Mouse (Mus musculus): ENCODE measurements around the gene Tbrg4.
"Not testable (repeated sequence)": the region's sequence is repeated elsewhere in the genome, so short reads cannot be mapped to it uniquely, and the experiment has no call there.

Gene Tbrg4

DNA sequence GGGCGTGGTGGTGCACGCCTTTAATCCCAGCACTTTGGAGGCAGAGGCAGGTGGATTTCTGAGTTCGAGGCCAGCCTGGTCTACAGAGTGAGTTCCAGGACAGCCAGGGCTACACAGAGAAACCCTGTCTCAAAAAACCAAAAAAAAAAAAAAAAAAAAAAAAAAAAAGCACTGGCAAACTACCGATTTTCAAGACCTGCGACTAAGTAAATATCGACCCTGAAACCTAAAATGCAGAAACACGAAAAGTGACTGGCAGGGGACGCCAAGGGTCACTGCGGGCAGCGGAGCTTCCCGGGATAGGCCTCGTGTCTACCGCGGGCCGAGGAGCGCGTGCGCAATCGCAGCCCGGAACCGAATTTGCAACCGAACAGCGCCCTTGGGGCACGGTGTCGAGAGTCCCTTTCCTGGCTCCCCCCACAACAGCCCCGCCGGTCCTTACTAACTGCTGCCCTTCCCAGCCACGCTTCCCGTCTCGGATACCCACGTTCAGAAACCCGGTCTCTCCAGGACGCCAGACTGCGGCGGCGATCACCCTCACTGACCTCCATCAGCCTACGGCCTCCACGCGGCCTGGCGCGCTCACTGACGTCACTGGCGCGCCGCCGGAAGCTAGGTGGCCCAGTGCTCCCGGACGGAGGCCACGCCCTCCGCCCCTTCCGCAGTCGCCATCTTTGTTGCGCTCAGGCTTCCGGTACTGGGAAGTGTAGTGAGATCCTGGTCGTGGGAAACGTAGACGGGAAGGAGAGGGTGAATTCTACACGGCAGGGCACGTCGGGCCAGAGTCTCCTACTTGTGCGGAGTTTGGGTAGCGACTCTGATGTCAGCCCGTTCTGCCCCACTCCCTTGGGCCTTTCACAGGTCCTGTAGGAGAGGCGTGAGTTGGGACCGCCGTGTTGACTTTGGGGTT lies at the start of gene Tbrg4:
Gene Tbrg4, minus strand, starts transcription at position 590 of the 910 bp plus-strand sequence.
- peak; percentile 94 for DNase-seq

DNA sequence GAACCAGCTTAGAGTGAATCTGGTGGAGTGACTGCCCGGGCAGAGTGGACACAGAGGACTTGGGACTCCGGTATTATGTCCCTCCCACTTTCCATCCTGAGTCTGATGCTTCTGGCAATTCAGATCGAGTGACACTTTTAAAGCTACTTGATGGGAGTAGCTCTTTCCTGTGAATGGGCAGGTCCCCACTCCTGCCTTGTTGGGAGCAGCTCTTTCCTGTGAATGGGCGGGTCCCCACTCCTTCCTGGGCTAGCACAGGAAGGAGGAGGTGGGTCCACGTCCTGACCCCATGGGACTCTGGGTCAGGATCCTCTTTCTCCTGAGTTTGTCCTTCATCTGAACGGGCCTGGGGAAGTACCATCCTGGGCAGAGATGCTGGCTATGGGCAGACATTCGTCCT lies 49.5 kb upstream of the Tbrg4 start:
- no peak for DNase-seq

DNA sequence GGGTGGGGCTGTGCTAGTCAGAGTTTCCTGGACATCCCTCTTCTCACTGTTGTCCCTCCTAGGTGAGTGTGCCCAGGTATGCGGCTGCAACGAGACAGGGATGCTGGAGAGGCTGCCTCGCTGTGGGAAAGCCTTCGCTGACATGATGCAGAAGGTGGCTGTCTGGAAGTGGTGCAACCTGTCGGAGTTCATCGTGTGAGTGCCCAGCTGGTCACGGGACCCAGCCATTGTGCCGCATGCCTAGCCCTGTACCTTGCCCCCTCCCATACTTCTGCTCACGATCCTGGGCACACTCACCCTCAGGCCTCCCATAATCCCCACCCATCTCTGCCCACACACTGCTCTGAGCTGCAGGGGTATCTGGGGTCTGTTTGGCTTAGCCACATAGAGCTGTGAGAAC lies 48.8 kb upstream of the Tbrg4 start:
- DNase-seq, result no peak

DNA sequence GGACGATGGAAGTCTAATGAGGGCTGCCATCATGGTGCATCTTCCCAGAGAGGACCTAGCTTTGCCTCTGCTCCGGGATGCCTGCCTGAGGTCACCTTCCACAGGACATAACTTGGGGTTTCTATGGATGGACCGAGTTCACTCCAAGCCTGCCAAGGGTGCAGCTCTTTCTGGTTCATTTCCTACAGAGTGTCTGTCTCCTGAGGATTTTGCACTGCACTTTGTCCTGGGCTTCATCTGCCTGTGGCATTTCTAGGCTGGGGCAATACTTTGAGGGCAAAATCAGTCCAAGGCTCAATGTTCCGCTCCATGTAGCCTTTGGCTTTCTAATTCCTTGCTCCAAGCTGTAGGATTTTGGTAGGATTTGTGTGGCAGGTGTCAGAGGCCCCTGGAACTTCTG lies 45.0 kb upstream of the Tbrg4 start:
- no peak for DNase-seq

DNA sequence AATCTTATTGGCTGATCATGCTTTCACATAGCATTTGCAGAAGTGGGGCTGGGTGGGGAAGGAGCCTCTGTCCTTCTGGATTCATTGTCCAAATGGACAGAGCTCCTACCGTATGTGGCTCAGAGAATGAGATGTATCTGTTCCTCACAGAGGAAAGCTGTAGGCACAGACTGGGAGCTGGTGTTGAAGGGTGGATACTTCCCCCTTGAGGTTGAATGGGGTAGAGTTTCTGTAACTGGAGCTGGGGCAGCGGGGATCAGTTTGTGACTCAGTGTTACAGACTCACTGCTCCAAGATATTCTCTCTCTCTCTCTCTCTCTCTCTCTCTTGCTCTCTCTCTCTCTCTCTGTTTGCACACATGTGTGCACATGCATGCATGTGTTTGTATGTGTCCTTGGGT lies 44.2 kb upstream of the Tbrg4 start:
- no peak for DNase-seq

DNA sequence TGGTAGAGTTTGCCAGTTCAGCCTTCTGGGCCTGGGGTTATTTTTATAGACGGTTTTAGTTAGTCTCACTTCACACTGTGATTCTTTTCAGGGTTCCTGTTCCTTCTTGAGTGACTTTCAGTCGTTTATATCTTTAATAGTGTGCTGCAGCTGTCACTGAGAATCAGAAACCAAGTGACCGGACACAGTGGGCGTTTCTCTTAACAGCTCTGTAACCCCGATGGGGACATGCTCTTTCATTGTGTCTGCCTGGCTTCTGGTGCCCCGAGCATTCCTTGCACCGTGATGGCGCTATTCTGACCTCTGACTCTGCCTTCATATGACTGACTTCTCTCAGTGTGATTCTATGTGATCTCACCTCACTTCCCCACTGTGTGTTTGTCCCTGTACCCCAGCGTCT lies 43.2 kb upstream of the Tbrg4 start:
- DNase-seq, result no peak

DNA sequence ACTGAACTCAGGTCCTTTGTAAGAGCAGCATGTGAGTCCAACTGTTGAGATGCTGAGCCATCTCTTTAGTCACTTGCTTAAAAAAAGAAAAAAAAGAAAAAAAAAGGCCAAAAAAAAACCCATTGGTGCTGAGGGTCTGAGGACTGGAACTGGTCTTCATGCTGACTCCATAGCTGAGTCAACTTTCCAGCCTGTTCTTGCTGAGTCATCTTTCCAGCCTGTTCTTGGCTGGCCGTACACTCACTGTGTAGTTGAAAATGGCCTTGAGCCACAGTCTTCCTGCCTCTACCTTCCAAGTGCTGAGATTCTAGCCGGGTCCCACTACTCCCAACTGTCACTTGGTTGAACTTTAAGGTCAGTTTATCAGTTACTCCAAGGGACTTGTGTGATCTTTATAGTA lies 40.8 kb upstream of the Tbrg4 start:
- no peak for DNase-seq

DNA sequence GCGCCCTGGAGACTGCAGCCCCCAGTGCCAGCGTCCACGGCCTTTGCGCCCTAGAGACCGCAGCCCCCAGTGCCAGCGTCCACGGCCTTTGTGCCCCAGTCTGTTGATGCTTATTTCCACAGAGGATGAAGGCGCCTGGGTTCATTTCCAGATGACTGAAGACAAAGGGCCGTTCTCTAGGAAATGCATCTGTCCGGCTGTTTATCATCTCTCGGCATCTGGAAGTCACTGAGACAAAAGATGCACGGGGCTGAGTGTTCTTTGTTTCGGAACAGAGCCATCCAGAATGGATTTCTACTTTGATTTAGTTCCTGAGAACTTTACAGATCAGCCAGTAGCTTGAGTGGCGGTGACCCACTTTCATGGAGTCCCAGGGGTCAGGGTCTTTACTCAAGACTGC lies 35.3 kb upstream of the Tbrg4 start:
- no peak for DNase-seq

DNA sequence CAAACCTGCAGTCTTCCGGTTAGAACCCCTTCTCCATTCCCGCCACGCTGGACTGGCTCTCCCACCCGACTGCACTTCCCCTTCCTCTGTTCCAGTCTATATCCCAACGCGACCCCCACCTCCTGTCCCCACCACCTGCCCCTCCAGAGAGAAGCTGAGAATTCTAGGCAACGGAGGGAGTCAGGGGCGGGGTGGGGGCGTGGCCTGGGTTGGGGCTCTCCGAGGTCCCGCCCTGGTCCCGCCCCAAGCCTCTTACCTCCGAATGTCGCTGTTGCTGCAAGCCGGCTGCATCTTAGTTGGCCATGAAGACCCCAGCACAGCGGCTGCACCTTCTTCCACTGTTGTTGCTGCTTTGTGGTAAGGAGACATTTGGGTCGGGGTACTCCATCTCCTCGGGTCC lies 32.4 kb upstream of the Tbrg4 start, which contains the start of gene Ramp3:
Gene Ramp3, plus strand, starts transcription at position 251 of the 400 bp plus-strand sequence.
- DNase-seq, result peak; percentile 24

DNA sequence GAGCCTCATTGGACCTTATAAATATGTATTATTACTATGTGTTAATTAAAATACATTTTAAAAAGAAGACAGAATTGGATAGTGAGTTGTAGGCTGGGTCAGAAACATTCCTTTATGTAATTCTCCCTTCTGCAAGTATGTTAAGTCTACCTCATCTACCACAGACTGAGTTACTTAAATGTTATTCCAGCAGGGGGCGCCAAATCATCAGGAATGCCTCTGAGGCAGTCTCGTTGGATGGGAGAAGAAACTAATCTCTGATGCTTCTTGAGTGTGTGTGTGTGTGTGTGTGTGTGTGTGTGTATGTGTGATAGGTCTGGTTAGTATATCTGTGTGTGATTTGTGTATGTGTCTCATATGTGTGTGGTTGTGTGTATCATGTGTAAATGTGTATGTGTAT lies 29.0 kb upstream of the Tbrg4 start:
- DNase-seq, result peak; percentile 73

DNA sequence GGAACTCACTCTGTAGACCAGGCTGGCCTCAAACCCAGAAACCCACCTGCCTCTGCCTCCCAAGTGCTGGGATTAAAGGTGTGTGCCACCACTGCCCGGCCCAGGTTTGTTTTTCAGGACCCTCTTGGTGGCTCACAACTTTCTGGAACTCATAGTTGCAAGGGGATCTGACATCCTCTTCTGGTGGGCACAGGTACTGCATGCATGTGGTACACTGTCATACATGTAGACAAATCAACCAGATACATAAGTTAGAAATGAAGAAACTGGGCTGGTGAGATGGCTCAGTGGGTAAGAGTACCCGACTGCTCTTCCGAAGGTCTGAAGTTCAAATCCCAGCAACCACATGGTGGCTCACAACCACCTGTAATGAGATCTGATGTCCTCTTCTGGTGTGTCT lies 27.1 kb upstream of the Tbrg4 start:
- not testable (repeated sequence) for DNase-seq

DNA sequence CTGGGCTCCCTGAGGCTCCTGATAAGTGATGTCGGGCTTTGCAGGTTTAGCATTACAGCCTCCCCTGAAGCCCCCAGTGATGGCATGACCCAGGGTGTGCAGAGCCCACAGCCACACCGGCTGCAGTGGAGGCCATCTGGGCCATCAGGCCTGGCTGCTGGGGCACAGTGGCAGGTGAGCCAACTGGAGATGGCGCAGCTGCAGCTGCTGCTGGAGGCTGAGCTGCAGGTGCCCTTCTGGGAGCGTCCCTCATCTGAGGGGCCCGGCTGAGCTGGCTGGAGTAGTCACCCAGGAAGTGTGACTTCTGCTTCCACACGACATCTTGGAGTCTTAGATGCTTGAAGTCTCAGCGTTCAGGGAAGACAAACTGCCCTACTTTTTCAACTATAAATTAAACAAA lies 24.7 kb upstream of the Tbrg4 start:
- DNase-seq, result no peak

DNA sequence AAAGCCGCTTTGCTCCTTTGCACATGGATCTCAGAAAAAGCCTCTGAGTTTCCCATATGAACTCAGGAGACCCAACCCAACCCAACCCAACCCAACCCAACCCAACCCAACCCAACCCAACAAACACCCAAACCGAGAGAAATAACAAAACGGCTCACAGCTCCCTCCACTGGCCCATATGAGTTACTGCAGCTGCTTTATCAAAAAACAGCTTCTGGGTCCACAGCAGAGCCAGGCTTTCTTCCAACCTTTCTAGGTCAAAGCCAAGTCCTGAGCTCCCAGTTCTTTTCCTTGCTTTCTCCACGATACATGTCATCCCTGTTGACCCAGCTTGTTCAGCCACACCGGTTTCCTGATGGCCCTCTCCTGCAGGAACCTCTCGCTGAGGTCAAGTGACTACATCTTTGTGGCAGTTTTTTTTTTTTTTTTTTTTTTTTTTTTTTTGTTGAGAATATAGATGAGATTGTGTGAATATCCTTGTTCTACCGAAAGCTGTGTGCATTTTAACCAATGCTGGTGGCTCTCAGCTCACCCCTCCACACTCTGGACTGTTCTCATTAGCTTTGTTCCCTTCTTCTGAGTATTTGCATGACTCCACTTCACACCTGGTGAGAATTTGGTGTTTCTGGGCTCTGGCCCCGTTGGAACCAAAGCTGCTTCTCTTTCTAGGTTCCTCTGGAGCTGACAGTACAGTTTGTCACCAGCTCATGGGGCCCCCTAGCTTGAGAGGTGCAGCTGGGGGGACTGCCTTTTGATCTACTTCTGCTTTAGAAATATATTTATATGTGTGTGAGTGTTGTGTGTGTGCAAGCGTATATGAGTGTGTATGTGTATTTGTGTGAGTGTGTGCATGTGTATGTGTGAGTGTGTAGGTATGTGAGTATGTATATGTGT lies 22.2 kb upstream of the Tbrg4 start:
- no peak for DNase-seq

DNA sequence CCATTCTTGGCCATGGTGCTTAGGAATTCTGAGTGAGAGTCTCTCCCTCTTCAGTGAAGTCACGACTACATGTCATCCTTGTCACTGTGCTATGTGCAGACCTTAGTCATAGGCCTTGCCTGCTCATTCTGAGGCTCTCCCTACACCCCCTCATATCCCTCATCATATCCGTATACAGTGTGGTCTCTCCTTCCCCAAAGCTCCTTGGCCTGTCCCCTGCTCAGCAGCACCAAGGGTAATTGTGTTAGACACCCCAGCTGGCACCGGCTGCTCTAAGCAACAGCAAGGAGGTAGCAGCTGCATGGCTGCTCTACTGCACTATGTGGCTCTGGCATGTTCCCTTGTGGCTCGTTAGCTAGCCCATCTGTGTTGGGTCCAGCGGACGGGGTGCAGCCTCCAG lies 18.7 kb upstream of the Tbrg4 start:
- no peak for DNase-seq

DNA sequence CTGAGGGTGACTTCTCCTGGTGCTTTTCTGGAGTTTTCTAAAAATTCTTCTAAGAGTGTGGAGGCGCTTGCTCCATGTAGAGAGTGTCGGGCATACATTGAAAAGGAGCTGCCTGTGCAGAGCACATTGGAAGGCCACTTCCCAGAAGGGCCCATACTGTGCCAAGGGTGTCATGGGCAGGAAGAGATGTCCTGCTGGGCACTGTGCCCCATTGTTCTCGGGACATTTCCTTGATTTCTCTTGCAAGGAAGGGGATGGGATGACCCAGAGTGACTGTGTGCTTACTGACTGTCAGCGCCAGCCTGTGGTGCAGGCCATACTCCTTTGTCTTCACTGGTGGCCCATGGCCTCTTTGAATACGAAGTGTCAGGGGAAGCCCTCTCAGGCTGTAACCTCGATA lies 13.2 kb upstream of the Tbrg4 start:
- no peak for DNase-seq

DNA sequence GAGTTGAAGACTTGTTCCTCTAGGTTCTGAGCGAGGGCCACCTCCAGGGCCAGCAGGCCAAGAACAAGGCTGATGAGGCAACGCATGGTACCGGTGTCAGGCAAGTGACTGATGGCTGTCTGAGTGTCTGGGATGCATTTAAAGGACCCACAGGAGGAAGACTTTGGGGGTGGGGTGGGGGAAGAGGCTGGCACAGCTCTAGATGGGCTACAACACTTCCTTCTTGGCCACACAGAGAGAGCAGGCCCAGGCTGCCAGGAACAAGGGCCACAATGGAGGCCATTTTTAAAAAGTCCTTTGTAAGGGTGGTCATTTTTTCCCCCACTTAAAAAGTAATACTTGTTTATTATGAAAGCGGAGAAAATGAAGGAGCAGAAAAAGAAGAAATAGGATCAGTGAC lies 12.7 kb upstream of the Tbrg4 start, which contains the start of gene Wap:
Gene Wap, minus strand, starts transcription at position 101 of the 400 bp plus-strand sequence.
- no peak for DNase-seq

DNA sequence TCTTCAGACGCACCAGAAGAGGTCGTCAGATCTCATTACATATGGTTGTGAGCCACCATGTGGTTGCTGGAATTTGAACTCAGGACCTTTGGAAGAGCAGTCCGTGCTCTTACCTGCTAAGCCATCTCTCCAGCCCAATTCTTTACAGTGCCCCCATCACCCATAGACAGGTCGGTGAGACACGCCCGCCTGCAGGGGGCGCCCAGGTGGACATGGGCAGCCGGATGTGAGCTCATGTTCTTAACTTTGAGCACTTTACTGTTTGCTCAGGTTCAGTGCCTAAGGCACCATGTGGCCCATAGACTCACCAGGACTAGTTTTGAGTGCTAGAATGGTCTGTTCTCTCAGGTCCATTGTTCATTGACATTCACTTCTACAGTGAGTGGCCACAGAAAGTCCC lies 10.3 kb upstream of the Tbrg4 start:
- no peak for DNase-seq

DNA sequence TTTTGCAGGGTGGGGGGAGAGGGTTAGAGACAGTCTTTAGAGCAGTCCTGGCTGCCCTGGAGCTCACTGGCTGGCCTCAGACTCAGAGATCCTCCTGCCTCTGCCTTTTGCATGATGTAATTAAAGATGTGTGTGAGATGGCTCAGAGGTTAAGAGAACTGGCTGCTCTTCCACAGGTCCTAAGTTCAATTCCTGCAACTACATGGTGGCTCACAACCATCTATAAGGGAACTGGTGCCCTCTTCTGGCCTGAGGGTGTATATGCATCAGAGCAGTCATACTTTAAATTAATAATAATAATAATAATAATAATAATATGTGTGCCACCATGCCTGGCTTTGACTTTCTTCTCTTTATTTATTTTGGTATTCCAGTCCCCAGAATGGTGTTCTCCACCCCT lies 3.8 kb upstream of the Tbrg4 start:
- DNase-seq, result no peak

DNA sequence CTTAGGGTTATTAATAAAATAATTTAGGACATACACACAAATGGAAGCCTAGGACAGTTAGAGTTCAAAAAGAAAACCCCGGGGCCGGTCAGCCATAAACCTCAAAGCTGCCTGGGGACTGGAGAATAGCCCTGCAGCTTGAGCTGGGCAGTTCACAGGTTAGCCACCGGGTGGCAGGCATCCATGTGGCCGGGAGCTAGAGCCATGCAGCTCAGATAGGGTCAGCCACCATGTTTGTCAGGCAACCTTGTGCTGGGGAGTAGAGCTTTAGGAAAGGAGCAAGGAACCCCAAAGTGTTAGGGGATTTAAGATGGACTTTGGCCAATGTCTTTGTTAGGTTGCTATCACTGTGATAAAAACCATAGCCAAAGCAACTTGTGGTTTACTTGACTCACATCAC lies 2.7 kb upstream of the Tbrg4 start:
- DNase-seq, result peak; percentile 16

DNA sequence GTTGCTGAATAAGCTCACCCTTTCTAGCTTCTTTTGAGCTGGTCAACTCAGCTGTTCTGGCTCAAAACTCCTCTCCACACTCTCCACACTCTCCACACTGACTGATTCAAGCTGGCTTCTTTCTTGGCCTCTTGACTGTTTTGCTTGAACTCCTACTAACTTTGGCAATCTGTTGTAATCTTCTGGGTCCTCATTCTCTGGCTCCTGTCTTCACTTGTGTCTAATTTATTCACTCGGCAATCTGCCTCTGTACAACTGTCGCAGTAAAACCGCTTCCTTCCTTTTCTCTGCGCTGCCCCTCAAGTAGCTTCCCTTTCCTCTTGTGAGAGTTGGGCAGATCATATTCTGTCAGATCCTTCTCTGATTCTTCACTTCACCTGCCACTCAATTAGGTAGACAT lies 1.9 kb upstream of the Tbrg4 start:
- no peak for DNase-seq

DNA sequence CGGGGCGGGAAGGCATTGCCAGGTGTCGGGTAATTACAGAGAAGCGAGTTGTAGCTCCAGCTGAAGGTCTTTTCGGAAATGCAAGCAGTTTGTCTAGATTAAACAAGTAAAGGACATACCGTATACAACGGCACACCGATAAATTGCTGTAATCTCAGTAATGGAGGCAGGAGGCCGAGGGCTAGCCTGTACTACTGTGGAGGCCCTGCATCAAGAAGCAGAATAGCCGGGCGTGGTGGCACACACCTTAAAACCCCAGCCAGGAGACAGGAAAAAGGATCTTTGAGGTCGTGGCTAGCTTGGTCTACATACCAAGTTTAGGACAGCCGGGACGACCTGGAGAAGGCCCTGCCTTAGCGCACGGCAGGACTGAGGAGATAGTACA lies 513 bp upstream of the Tbrg4 start:
- DNase-seq, result no peak

DNA sequence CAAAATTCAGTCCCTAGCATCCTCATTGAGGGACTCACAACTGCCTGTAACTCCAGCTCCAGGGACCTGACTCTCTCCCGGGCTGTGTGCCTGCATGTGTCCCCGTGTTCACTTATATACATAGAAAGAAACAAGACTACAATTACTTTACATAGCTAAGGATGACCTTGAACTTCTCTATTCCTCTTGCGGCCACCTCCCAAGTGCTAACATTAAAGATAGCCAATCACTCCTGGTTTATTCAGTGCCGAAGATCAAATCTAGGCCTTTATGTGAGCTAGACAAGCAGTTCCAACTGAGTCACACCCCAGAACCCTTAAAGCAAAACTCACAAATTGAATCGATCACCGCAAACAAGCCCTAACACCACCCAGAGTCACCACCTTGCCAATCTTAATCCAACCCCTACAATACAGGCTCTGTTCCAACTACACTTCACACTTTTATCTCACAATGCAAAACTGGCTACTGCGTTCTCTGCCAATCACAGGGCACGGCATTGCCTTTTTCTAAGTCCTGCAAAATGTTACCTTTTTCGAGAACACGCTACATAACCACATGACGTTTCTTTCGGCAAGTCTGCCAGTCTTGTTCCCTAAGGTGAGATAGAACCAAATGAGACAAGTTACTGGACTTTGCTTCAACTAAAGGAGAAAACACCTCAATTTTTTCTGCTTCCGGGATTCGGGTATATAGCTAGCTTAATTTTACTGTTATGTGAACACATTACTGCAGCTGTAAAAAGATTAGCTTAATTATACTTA lies 1.1 kb downstream of the Tbrg4 start:
- no peak for DNase-seq

DNA sequence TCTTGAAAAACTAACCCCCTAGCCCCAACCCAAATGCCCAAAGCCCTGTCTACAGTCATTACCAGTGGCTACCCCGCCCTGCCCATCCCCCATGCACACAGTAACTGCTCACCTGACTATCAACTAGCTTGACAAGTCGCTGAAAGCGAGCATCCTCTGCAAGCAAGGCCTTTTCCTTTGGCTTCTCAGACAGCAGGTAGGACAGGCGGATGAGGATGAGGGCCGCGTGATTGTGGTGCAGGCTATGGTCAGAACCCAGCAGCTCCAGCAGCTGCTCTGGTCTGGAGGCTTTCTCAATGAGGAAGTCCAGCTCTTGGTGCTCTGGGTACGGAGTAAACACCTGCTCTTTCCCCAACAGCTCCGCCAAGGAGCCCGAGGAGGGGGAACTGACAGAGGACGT lies 2.2 kb downstream of the Tbrg4 start:
- no peak for DNase-seq
